Mouse (Mus musculus) midbrain, embryonic 10.5 days (tissue): ENCODE data around the gene Ppm1k. TPM values are rescaled to one million over a fixed set of nuclear protein-coding genes. Genes with fewer than 3 reads are reported as not detected.
"Not testable (repeated sequence)": the region's sequence is repeated elsewhere in the genome, so short reads cannot be mapped to it uniquely, and the experiment has no call there.

Experiments used
- DNase-seq: peaks from one replicate; pipeline ENCODE4 v3.0.0-alpha.2; 2017; ENCODE audit warnings: low spot score
- H3K27ac ChIP-seq: fragments of 300-500 bp; sonication (generic); replicated peaks from 2 replicates; pipeline ENCODE4 v1.5.1; 2016; ENCODE audit warnings: mild to moderate bottlenecking
- H3K27me3 ChIP-seq: fragments of 300-500 bp; sonication (generic); 2 replicates; pipeline ENCODE4 v1.6.1; 2016; ENCODE audit warnings: low read depth, mild to moderate bottlenecking; ENCODE audit not compliant: poor library complexity, severe bottlenecking
- H3K36me3 ChIP-seq: fragments of 300-500 bp; sonication (generic); 2 replicates; pipeline ENCODE4 v1.6.1; 2016; ENCODE audit warnings: mild to moderate bottlenecking, moderate library complexity
- H3K4me1 ChIP-seq: fragments of 300-500 bp; sonication (generic); 2 replicates; pipeline ENCODE4 v1.6.1; 2016
- H3K4me3 ChIP-seq: fragments of 300-500 bp; sonication (generic); 2 replicates; pipeline ENCODE4 v1.5.1; 2016; ENCODE audit warnings: mild to moderate bottlenecking, moderate library complexity
- H3K9me3 ChIP-seq: fragments of 300-500 bp; sonication (generic); replicated peaks from 2 replicates; pipeline ENCODE4 v1.6.1; 2016; ENCODE audit warnings: mild to moderate bottlenecking
- WGBS: fragments of 180-500 bp; shearing (Covaris S2); methylation state at CpG from one replicate; pipeline ENCODE4 v1.1.7; 2016; 5-methylcytosine and 5-hydroxymethylcytosine counted together
- polyA plus RNA-seq: library from polyadenylated mRNA; unstranded; fragments of >200 nt; fragmentation: Nextera tagmentation; extraction: Ambion mirVana; gene quantifications from 2 replicates; pipeline ENCODE4 v1.2.1, GENCODE M21; 2016

The Ppm1k gene
- polyA plus RNA-seq, 1 experiment from 2014 or later = 3.5 TPM

GRCm38 (mm10) chr6:57543591-57543990 lies 8.3 kb upstream of the Ppm1k start:
- H3K4me1 ChIP-seq, H3K27me3 ChIP-seq, H3K36me3 ChIP-seq, H3K4me3 ChIP-seq, DNase-seq, H3K27ac ChIP-seq, H3K9me3 ChIP-seq: not testable (repeated sequence)

GRCm38 (mm10) chr6:57541737-57542335 lies 6.6 kb upstream of the Ppm1k start:
- Histone ChIP-seq H3K27me3 (no peaks in the 10 kb centered on the region), H3K4me3 (no peak overlapping the region), H3K27ac (no peak overlapping the region), H3K9me3 (no peaks in the 10 kb centered on the region), H3K4me1 (no peaks in the 10 kb centered on the region), H3K36me3 (no peaks in the 10 kb centered on the region)
- 86% methylated on average over 1 of the region's 1 CpGs for WGBS
- DNase-seq = no peak

DNA sequence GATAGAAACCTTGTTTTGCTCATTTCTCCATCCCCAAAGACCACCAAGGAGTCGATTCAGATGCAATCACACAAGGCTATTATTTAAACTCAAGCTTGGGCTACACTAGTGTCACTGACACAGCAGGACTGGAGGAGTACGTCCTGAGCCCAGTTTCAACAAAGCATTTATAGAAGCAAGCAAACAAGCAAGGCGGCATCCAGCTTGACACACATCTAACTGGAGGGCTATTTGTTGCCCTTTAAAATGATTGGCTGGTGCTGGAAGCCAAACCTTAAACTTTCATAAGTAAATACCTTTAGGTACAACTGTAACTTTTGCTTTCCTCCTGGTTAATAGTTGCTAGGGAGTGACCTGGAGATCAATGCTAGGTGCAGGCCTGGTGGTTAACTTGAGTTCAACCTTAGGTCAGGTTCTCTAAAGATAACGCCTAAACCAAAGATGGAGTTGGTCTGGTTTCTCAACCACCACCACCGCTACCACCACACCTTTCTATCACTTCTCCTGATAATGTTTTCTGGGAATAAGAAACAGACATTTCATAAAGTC lies 5.8 kb upstream of the Ppm1k start:
- DNase-seq = no peak
- WGBS = 81% methylated on average over 5 of the region's 5 CpGs
- Histone ChIP-seq H3K4me3 (no peak overlapping the region), H3K9me3 (no peaks in the 10 kb centered on the region), H3K27me3 (no peaks in the 10 kb centered on the region), H3K36me3 (no peaks in the 10 kb centered on the region), H3K27ac (no peak overlapping the region), H3K4me1 (no peaks in the 10 kb centered on the region)

DNA sequence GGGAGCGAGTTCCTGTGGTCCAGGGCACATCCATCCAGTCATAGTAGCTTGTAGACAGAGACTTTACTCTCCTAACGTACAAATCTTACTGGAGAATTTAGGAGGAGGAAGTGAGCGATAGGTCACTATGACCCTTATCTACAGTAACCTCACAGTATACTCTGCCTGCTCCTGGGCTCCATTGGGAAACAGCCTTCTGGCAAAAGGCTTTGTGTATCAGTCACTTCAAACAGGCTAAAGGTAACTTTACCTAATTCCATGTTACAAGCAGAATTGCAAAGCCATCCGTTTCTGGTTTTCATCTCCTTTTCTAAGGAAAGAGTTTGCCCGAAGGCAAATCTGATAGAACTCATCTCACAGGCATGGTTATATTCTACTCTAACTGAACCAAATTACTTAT lies 2.6 kb upstream of the Ppm1k start:
- no peak overlapping the region for H3K4me3 ChIP-seq
- peaks cover 15% of the 10 kb centered on the region for H3K4me1 ChIP-seq
- 92% methylated on average over 5 of the region's 5 CpGs for WGBS
- no peak overlapping the region for H3K27ac ChIP-seq
- H3K9me3 ChIP-seq = no peaks in the 10 kb centered on the region
- H3K36me3 ChIP-seq = no peaks in the 10 kb centered on the region
- DNase-seq = no peak
- 0 out of 2 replicates have a peak, but pooled peaks cover 6% of the 10 kb centered on the region for H3K27me3 ChIP-seq

GRCm38 (mm10) chr6:57535971-57536669 lies 852 bp upstream of the Ppm1k start:
- peak overlapping the region; percentile 81 for H3K27ac ChIP-seq
- no peak for DNase-seq

GRCm38 (mm10) chr6:57534611-57535286 lies 519 bp downstream of the Ppm1k start:
- Histone ChIP-seq H3K4me1 (peaks cover 15% of the 10 kb centered on the region), H3K36me3 (no peaks in the 10 kb centered on the region), H3K27ac (peak overlapping the region; percentile 78), H3K27me3 (0 out of 2 replicates have a peak, but pooled peaks cover 6% of the 10 kb centered on the region), H3K9me3 (no peaks in the 10 kb centered on the region), H3K4me3 (peak overlapping the region; percentile 79)
- DNase-seq = peak; percentile 63
- WGBS = 1% methylated on average over 31 of the region's 31 CpGs

More at GRCm38 (mm10) chr6:57535971-57536669, 852 bp upstream of the Ppm1k start:
- peak overlapping the region; percentile 79 for H3K4me3 ChIP-seq
- H3K36me3 ChIP-seq = no peaks in the 10 kb centered on the region
- H3K4me1 ChIP-seq = peaks cover 15% of the 10 kb centered on the region
- WGBS = 33% methylated on average over 14 of the region's 14 CpGs
- H3K9me3 ChIP-seq = no peaks in the 10 kb centered on the region
- H3K27me3 ChIP-seq = 0 out of 2 replicates have a peak, but pooled peaks cover 6% of the 10 kb centered on the region

- H3K4me1 ChIP-seq = peaks cover 15% of the 10 kb centered on the region
- no peak for DNase-seq
- 0 out of 2 replicates have a peak, but pooled peaks cover 6% of the 10 kb centered on the region for H3K27me3 ChIP-seq
- no peaks in the 10 kb centered on the region for H3K9me3 ChIP-seq
- H3K27ac ChIP-seq = peak overlapping the region; percentile 78; the same call in 1 of the 2 replicates
- peak overlapping the region; percentile 79 for H3K4me3 ChIP-seq
- H3K36me3 ChIP-seq = no peaks in the 10 kb centered on the region
- WGBS = 10% methylated on average over 8 of the region's 8 CpGs
Observed at GRCm38 (mm10) chr6:57534231-57534610, 1.0 kb downstream of the Ppm1k start.

GRCm38 (mm10) chr6:57533410-57533809 lies 1.9 kb downstream of the Ppm1k start:
- Histone ChIP-seq H3K4me3 (no peak overlapping the region), H3K9me3 (no peaks in the 10 kb centered on the region)
- 85% methylated on average over 2 of the region's 2 CpGs for WGBS

DNA sequence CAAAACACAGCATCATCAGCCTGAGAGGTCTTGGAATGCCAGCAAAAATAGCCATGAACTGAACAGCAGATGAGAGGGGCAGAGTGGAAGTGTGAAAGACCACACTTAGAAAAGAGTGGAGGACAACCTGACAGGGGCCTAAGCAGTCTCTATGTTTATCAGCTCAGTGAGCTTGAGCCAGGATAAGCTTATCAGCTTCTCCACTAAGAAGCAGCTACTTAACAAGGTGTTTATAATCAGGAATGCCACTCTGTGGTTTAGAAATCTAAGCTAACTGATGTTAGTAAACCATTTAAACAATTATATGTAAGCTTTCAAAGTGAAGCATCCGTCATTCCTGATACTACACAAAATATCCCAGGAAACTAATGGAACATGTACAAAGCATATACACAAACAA lies 3.2 kb downstream of the Ppm1k start:
- Histone ChIP-seq H3K36me3 (no peaks in the 10 kb centered on the region), H3K27ac (no peak overlapping the region), H3K27me3 (0 out of 2 replicates have a peak, but pooled peaks cover 6% of the 10 kb centered on the region), H3K4me3 (no peak overlapping the region), H3K4me1 (peaks cover 15% of the 10 kb centered on the region), H3K9me3 (no peaks in the 10 kb centered on the region)
- DNase-seq = no peak
- 80% methylated on average over 1 of the region's 1 CpGs for WGBS

More at GRCm38 (mm10) chr6:57533410-57533809, 1.9 kb downstream of the Ppm1k start:
- H3K36me3 ChIP-seq = no peaks in the 10 kb centered on the region
- H3K27me3 ChIP-seq = 0 out of 2 replicates have a peak, but pooled peaks cover 6% of the 10 kb centered on the region
- H3K27ac ChIP-seq = no peak overlapping the region
- no peak for DNase-seq
- H3K4me1 ChIP-seq = peaks cover 15% of the 10 kb centered on the region

DNA sequence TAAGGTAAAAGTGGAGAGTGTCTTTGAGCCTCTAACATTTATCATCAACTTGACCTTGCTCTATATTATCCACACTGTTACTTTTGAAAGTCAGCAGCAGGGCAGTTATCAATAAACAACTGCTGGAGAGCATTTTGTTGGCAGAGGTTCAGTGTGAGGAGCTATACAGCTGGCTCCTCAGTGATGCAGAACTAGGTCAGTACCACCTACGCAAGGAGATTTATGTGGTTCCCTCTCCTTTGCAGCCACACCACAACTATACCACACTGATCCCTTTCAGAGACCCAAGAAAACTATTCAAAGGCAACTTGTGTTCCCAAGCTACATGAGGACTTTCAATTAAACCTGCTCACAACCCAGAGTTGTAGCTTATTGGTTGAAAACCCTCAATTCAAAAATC lies 3.8 kb downstream of the Ppm1k start:
- 0 out of 2 replicates have a peak, but pooled peaks cover 6% of the 10 kb centered on the region for H3K27me3 ChIP-seq
- no peaks in the 10 kb centered on the region for H3K9me3 ChIP-seq
- H3K4me3 ChIP-seq = no peak overlapping the region
- no peaks in the 10 kb centered on the region for H3K36me3 ChIP-seq
- no peak for DNase-seq
- H3K4me1 ChIP-seq = peaks cover 15% of the 10 kb centered on the region
- no peak overlapping the region for H3K27ac ChIP-seq
- WGBS = 95% methylated on average over 1 of the region's 1 CpGs

- H3K4me3 ChIP-seq = no peak overlapping the region
- peaks cover 15% of the 10 kb centered on the region for H3K4me1 ChIP-seq
- no peak overlapping the region for H3K27ac ChIP-seq
- no peaks in the 10 kb centered on the region for H3K9me3 ChIP-seq
- H3K27me3 ChIP-seq = 0 out of 2 replicates have a peak, but pooled peaks cover 6% of the 10 kb centered on the region
- 87% methylated on average over 4 of the region's 4 CpGs for WGBS
- no peak for DNase-seq
- no peaks in the 10 kb centered on the region for H3K36me3 ChIP-seq
Observed at GRCm38 (mm10) chr6:57531011-57531410, 4.3 kb downstream of the Ppm1k start.

DNA sequence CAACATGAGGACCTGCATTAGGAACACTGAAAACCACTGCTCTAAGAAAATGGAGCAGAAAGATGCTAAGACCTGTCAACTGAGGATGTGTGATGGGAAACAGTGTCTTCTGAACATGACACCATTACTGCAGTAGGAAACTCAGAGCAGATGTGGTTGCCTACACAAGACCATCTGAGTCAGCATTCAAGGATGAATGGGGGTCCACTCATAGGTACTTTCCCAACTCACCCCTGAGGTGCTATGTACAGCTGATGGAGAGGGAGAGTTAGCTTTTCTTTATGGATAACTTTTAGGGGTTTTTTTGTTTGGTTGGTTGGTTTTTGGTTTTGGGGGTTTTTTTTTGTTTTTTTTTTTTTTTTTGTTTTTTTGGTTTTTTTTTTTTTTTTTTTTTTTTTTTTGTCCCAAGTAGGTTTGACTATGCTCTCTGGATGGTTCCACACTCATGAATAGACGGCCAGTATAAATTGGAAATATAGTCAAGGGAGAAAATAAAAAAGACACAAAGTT lies 5.9 kb downstream of the Ppm1k start:
- DNase-seq = no peak
- Histone ChIP-seq H3K9me3 (no peaks in the 10 kb centered on the region), H3K36me3 (no peaks in the 10 kb centered on the region), H3K27ac (no peak overlapping the region), H3K4me3 (no peak overlapping the region), H3K27me3 (0 out of 2 replicates have a peak, but pooled peaks cover 6% of the 10 kb centered on the region), H3K4me1 (peaks cover 9% of the 10 kb centered on the region)
- WGBS = 90% methylated on average over 1 of the region's 1 CpGs
